Mouse (Mus musculus): Measurements from ENCODE around the gene Dguok. TPM values are rescaled to one million over a fixed set of nuclear protein-coding genes. Genes with fewer than 3 reads are reported as not detected.
A peak's percentile ranks its signal among the peaks of the same experiment; 100 is the strongest.

Gene Dguok
- total RNA-seq, 2 experiments from 2014 or later: 38.0 to 50.0 TPM

DNA sequence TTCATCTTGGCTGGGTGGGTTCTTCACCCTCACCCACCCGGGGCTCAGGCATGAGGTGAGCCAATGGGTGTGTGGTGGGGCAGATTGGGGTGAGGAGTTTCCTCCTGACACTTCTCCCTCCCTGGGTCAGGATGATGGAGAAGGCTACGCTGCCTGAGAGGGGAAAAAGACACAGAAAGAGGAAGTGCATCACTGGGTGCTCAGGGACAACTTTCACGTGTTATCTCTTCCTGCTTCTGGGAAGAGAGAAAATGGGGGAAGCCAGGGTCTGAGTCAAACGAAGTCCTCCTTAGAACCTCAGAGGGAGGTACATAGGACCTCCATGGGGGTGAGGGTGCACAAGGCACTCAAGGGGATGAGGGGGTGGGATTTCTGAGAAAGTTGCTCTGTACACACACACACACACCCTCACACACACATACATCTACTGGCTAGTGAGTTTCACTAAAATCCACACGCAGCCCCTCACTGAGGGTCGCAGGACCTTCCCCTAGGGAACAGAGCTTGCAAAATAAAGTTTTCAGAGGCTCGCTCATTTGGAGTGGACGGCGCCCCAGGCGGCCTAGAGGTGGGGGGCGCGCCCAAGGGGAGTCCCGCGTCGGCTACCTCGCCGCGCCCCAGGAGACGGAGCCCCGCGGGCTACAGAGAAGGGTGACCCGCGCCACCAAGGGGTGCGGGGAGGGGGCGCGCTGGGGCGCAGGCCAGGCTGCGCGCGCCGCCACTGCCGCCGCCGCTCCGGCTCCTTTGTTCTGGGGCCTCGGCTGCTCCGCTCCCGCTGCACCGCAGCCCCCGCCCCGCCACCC, 51.2 kb downstream of the Dguok start:
- DNase-seq: no peak

DNA sequence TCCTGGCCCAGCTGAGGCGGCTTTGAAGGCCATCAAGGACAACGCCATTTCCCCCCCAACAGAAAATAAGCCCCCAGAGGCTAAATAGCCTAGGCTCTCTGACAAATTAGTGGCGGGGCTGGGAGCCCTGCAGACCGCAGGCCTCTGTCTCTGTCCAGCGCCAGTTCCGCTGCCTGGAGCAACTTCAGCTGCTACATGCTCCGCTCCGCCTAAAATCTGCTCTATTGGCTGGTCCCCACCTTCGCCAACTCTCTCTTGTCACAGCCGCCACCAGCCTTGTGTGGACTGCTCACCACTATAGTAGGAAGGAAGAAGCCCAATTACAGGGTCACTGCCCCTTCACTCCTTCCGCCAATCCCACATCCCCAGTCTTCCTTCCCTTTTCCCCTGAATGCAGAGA, 53.1 kb downstream of the Dguok start:
- no peak for DNase-seq

DNA sequence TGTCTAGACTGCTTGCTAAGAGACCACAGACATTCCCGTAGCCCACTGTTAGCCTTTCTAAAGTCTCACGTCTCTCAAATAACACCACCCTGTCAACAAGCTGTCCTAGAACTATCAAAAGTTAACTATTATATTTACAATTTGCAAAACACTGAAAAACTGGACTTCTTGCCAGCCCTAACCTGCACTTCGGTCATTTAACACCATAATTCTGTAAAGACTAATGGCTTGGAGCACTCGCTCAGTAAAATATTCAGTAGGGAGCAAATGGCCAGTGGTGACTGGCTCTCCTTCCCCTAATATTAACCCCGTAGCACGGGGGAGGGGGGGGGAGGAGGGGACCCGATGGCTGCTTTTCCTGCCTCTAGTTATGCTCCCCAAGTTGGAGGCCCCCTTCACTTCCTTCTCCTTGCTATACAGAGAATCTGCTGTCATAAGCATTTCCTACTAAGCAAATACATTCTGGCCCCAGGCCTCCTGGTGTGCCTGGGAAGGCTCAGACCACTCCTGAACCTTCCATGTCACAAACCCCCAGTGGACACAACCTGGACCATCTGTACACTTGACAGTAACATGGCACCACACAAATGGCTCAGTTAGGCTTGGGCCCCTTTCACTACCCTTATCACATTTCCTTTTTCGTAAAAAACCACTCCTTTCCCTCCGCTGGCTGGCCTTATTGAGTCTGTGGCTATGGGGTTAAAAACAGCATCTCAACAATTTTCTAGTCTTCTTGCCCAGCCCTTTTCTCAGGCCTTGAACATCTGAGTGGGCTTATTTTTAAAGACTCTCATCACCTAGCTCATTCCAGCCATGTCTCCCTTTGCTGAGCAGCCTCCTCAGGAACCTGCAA, 56.1 kb downstream of the Dguok start:
- DNase-seq: no peak

DNA sequence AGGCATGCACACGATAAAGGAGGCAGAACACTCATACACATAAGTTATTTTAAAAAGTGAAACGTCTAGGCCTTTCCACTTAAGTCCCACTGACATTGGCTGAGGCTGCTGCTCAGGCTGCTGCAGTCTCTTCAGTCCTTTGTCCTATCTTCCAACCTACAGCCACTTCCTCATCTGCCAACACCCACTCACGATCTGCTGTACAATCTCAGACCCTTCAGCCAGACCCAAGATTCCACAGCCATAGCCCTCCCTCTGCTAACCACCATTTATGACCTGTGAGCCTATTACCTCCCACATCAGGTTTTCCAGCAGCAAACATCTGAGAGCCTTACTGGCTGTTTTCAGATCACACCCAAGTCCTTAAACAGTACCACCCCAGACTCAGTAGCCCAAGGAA, 57.3 kb downstream of the Dguok start:
- no peak for DNase-seq

DNA sequence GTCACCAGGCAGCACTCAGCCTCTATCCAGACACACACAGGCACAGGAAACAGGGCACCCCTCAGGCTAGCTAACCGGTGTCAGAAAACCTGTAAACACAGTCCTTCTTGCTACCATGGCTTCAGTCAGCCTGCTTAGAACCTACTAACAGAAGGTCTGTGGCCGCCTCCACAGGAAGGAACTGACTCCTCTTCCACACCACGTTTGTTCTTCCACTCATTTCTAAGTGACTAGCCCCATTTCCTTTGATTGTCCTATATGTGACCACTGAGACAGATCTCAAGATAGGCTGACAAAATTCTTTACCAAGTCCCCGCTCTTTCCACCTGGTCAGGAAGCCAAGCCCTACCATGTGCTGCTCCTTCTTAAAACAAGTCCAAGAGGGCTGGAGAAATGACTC, 57.9 kb downstream of the Dguok start:
- no peak for DNase-seq

DNA sequence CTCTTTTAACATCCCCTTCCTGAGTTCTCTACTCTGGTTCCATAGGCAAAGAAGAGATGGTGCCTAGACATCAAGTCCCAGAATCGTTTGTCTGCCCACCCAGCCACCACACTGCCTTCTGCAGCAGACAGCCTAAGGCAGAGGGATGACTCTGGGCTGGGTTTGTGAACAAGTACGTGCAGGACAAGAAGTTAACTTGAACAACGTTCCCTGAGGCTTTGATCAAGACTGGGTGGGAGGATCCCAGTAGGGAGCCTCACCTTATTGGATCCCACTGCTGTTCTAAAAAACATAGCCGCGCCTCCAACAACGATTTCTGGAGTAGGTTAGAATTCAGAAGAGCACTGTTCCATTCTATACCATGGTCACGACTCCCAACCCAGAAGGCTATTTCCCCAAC, 59.7 kb downstream of the Dguok start:
- DNase-seq: no peak

DNA sequence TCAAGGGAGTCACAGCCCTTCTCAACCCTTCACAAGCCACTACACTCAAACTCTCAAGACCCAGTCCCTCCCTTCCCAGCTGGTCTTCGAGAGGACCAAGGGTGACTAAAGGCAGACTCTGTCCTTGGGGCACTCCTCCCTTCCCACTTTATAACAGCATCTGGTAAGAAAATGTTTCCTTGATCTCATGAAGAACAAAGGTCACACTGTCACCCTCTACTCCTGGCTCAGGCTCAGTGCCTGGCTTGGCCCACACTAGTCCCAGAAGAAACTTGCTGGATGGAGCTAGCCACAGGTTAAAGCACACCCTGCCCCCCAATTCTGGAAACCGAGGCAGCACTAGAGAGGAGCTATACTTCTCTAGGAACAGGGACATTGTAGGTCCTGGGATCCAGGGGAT, 61.0 kb downstream of the Dguok start:
- DNase-seq: no peak

DNA sequence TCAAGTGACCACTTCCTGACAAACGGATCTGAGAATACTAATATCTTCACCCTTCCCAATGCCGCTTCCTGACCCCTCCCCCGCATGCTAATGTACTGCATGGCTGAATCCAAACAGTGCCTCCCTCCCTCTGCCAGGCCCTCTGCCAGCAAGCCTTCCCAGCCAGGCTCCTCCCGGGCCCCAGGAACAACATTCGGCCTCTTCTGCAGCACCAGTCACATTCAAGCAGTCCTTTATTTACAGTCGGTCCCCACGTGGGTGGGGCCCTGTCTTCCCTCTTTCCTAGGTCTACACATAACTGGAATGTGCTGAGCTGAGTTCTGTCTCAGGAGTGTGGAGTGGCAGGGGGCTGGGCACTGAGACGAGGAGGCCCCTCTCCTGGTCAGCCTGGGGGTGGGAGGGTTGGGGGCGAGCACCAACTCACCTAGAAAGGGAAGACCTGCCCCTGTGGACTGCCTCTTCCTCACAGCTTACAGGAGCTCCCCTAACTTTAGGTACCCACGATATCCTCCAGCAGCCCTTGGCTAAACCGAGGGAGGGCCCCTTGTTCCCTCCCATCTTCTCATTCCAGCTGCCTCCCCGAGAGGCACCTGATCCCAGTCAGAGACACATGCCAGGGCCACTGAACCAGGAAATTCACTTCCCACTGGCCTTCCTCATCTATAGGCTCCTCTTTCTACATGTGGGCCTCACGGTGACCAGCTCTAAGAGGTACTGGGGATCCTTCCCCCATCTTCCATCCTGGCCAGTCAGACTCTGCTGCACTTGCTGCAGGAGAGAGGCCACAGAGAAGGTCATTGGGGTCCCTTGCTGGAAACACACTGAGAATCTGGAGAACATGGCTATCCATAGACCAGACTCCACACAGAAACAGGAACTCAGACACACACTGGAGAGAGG, 63.1 kb downstream of the Dguok start:
- DNase-seq: peak; percentile 90

DNA sequence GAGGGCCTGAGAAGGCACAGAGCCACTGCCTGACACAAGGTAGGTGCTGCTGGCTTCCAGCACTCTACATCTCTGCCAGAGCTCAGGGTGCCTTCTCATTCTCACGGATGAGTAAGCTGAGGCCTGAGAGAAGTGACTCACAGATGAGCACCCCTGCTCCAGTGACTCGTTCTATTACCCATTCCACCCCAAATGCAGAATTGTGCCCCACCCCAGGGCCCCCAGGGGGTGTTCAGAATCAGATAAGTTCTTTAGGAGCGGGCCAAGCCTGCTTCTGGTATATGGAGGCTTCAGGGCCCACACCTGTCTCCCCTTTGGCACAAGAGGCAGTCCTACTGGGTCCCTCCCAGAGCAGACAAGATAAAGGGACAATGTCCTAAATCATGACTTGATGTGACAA, 64.1 kb downstream of the Dguok start:
- peak; percentile 45 for DNase-seq

DNA sequence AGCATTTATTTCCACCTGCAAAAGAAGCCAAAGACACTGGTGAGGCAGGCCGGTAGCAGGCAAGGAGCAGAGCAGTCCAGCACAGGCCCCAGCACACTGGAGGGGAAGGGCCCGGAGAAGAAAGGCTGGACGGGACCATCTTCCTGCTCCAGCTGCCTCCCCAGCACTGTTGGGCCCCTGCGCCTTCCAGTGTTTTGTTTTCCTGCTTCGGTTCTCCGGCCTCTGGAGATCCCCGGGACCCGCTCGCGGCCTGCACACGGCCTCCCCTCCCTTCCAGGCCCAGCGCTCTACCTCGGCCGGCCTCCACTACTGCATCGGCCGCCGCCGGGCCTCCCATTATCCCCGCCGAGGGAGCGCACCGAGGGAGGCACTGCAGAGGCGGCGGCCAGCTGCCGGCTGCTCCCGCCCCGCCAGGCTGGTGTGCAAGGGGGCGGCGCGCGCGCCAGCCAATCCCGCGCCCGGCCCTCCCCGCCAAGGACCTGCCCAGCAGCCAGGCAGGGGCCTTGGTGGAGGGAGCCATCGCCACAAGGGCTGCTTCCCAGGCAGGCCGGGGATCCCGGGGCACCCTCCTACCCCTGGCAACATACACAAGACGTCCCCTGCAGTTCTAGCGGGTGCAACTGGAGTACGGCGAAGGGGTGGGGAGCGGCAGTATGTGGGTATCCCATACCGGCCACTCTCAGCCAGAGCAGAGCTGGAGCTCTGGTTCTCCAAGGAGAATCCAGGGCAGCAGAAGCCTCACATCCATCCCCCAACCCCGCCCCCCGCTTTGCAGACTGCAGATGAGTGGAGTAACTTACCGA, 65.3 kb downstream of the Dguok start:
- peak; percentile 96 for DNase-seq

DNA sequence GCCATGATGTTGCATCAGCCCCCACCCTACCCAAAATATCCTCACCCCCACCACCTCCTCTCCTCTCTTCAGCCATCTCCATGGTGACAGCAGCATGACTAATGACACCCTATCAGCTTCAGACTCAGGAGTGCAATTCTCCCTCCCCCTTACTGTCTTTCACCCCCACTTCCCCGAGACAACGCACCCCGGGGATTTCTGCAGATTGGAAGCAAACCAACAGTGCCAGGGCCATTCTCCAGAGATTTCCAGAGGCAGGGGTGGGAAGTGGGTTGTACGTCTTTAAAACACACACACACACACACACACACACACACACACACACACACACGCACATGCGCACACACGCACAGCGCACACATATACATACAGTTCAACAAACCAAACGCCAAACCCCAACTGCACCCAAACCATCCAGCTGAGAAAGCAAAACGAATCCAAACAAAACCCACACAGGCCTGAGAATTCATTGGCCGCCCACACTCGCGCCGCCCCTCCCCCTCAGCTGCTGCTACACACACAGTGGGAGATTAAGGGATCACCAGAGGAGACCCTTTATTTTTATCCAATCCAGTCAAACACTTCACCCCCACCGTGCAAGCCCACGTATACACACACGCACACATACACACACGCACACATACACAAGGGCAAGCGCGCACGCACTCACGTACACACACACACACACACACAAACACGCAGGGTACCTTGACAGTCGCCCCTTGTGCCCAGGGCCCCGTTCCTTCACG, 66.1 kb downstream of the Dguok start:
- peak; percentile 82 for DNase-seq

DNA sequence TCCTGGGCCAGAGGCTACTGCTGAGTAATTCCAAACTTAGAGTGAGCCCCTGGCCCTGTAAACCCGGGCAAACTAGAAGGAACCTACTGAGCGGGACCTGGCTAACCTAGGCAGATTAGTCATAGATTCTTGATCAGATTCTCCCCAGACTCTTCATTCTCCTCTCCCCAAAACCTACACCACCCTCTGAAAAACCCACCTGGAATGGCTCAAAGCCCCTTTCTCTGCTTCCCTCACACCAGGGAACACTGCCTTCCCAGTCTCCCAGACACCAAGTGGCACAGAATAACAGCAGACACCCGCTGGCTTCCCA, 66.6 kb downstream of the Dguok start:
- no peak for DNase-seq

DNA sequence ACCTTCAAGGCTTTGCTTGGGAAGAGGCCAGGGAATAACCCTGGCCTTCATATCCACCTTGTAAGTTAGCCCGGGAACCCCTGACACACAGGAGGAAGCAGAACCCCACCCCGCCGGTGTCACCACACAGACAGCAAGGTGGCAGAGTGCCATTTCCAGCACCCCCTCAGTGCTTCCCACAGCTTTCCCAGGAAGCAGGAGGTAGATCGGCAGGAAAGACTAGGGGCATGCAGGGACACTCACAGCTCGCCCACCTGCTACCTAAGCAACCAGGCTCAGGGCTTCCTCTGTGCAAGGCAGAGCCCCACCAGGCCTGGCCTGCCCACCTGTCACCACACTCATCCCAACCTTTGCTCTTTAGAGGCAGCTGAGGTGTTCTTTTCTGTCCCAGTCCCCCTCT, 67.0 kb downstream of the Dguok start:
- no peak for DNase-seq

DNA sequence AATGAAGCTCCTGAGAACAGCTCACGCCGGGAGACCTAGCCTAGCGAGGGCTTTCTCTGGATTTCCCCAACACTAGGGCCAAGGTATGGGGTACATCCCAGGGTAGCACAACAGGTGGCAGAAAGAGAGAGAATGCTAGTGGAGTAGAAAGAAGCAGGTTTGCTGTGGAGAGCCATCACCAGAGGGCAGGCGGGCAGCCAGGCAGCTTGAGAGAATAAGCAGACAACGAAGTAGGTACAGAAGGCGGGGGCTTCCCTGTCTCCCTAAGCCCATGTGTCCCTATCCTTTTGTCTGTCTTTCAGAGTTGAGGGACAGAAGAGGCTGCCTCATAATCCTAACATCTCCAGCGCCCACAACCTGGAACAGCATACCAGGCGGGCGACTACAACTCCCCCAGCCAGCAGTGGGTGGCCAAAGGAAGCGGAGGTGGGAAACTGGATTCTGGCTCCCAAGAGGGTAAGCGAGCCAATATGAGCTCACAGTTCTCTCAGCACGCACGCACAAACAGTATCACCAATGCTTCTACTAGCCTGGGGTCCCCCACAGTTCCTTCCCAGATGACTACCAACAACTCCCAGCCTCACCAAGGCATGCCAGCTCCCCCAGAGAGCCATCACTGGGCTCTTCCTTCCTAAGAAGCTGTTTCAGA, 67.5 kb downstream of the Dguok start:
- no peak for DNase-seq

DNA sequence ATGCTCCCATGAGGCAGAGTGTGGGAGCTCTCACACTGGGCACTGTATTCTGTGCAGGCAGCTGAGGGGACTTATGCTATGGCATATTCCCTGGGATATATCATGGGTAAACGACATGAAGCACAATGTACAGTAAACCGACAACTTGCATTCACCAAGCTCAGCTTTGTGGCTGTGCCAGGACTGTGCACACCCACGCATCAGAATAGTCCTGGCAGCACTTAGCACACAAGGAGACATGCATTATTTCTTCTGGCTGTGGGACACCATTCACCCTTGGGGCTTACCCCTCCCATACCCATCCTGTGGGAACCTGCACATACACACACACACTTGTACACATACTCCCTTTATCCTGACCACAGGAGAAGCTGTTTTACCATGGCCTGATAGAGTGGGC, 68.2 kb downstream of the Dguok start:
- no peak for DNase-seq

DNA sequence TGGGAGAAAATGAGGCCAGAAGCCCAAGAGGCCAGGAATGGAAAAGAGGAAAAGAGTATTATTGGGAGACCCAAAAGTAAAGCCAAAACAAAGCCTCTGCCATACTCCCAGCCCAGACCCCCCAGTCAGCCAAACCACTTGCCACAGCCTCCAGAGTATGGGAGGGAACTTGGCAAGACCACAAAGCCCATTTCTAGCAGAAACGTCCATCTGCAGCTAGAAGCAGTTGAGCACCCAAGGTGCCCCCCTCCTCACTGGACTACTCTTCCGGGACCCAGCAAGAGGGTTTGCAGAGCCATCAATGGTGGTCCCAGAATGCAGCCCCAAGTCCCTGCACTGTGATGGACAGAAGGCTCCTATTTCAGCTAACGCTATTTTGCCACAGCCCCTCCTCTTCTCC, 69.0 kb downstream of the Dguok start:
- no peak for DNase-seq

DNA sequence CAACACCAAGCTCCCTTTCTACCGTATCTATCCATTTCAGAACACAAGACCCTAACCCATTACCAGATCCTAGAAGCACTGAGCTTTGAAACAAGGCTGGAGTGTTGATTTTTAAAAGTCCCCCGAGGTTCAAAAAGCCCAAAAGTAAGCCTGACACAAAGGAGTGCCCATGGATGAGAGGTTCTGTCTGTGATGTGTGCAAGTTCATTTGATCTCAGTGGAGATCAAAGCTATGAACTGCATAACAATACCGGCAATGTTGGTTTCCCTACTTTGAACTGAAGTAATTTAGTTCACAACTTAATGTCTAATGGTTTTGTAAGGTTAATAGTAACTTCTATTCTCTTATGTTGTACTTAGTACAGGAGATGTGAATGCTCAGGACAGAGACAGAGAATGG, 69.5 kb downstream of the Dguok start:
- DNase-seq: no peak

DNA sequence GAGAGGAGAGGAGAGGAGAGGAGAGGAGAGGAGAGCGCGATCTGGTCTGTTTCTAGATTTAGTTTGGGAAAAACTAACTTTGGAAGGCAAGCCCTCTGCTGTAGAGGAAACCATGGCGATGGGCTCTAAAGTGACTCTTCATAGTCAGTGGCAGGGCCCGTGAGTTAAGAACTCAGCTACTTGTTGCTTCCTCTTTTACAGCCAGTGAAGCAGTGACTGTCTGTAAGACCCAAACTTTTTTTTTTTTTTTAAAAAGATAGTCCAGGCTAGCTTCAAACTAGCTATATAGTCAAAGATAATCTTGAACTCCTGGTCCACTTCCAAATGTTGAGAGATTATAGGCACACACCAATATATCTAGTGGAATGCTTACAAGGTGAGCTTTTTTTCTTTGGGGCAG, 70.2 kb downstream of the Dguok start:
- DNase-seq: no peak

DNA sequence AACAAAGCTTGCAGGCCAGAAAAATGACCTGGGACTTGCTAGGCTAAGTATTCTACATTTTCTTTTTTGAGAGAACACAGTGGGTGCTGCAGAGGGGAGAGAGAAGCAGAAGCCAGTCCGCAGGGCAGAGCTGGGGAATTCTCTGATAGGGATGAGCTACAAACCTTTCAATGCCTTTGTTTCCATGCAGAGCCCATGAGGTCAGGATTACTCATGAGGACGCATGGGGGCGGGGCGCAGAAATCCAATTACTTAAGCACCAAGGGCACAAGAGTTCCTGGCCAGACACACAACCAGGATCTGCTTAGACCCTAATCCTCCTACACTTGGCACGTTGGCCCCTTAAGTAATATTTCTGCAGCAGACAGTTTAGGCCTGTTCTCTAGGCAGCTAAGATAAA, 71.6 kb downstream of the Dguok start:
- DNase-seq: peak; percentile 84

DNA sequence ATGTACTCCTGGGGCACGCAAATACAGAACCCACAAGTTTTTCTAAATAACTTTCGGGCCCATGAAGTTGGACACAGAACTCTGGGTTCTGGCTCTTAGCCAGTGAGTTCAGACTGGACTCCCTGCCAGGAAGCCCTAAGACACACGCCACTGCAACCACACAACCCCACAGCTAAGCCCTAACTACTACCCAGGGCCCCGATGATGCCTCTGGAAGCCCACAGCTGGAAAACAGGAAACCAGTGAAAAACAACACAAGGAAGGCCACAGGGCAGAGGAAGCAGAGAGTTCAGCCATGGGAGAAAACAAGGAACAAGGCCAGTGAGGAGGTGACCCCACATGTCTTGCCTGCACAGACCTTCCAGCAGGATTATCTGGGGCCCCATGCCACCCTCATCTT, 73.2 kb downstream of the Dguok start:
- DNase-seq: no peak

DNA sequence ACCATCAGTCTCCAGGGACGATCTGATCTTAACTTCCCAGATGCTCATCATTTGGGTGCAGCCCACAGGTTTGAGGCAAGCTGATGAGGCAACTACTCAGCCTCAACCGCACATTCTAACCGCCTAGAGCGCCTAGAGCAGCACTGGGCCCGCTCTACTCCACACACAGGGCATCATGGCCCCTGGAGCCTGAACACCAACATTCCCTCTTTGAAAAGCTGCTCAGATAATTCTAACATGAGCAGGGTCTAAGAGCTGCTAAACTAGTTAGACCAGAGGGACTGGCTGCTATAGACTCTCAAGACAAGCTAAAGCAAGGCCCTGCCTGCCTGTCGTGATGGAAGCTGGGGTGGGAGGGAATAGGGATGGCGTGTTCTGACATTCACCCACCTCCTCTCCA, 73.8 kb downstream of the Dguok start:
- DNase-seq: no peak

All from adrenal gland, postnatal 10 days (tissue).